Mouse (Mus musculus) mouse embryonic stem cell (cell line): ENCODE measurements at regions not wholly inside any gene's neighbourhood (a gene's known extent, or its start where the extent isn't known, plus 50 kb on each side); places are given as distances from the start of the nearest gene placed in this dataset.
"Not testable (repeated sequence)": the region's sequence is repeated elsewhere in the genome, so short reads cannot be mapped to it uniquely, and the experiment has no call there.

Source experiments
- in situ Hi-C, 2 experiments: fragments of 300-500 bp; cut with MboI; formaldehyde crosslinking; loops; 1 replicate in 1 of 2; 3 replicates in 1 of 2; pipeline ENCODE4 v1.14.3; 2019 to 2020; ENCODE audit warnings: low sequenced_read_pairs in 2 of 2, low pct_unique_long_range_greater_than_20kb in 1 of 2, mixed read lengths in 1 of 2; ENCODE audit not compliant: unreplicated experiment in 1 of 2

- in situ Hi-C loops: no loop called here
These were observed 330.4 kb downstream of the Fut8 start for GRCm38 (mm10) chr12:77568286-77568685.

- in situ Hi-C loops: no loop called here
These were observed 332.6 kb downstream of the Fut8 start for GRCm38 (mm10) chr12:77570501-77570900.

- in situ Hi-C loops: no loop called here
These were observed 333.1 kb downstream of the Fut8 start for GRCm38 (mm10) chr12:77571071-77571470.

GRCm38 (mm10) chr12:77575046-77575445 is 337.1 kb downstream of the Fut8 start:
- in situ Hi-C loops: no loop called here

GRCm38 (mm10) chr12:77588297-77588696 is 350.4 kb downstream of the Fut8 start:
- in situ Hi-C loops: no loop called here

- in situ Hi-C loops: no loop called here
These were observed 351.5 kb downstream of the Fut8 start for GRCm38 (mm10) chr12:77589416-77589815.

- in situ Hi-C loops: no loop called here
These were observed 356.2 kb downstream of the Fut8 start for GRCm38 (mm10) chr12:77594092-77594491.

- in situ Hi-C loops: no loop called here
These were observed 356.7 kb downstream of the Fut8 start for GRCm38 (mm10) chr12:77594657-77595056.

GRCm38 (mm10) chr12:77595821-77596220 is 357.9 kb downstream of the Fut8 start:
- in situ Hi-C loops: no loop called here

GRCm38 (mm10) chr12:77596676-77597075 is 358.8 kb downstream of the Fut8 start:
- in situ Hi-C loops: no loop called here

- in situ Hi-C loops: no loop called here
These were observed 359.9 kb downstream of the Fut8 start for GRCm38 (mm10) chr12:77597627-77598333.

GRCm38 (mm10) chr12:77598334-77598715 is 360.4 kb downstream of the Fut8 start:
- in situ Hi-C loops: no loop called here

- in situ Hi-C loops: no loop called here
These were observed 361.5 kb downstream of the Fut8 start for GRCm38 (mm10) chr12:77599391-77599790.

- in situ Hi-C loops: no loop called here
These were observed 366.0 kb downstream of the Fut8 start for GRCm38 (mm10) chr12:77603832-77604501.

GRCm38 (mm10) chr12:77617552-77617951 is 379.6 kb downstream of the Fut8 start:
- in situ Hi-C loops: no loop called here

GRCm38 (mm10) chr12:77622243-77622642 is 384.3 kb downstream of the Fut8 start:
- in situ Hi-C loops: no loop called here

GRCm38 (mm10) chr12:77624323-77624722 is 386.4 kb downstream of the Fut8 start:
- in situ Hi-C loops: not testable (repeated sequence)

GRCm38 (mm10) chr12:77628358-77628850 is 390.5 kb downstream of the Fut8 start:
- in situ Hi-C loops: no loop called here

- in situ Hi-C loops: no loop called here
These were observed 396.2 kb downstream of the Fut8 start for GRCm38 (mm10) chr12:77633981-77634650.
